Mouse (Mus musculus): ENCODE measurements at regions not wholly inside any gene's neighbourhood (a gene's known extent, or its start where the extent isn't known, plus 50 kb on each side); places are given as distances from the start of the nearest gene placed in this dataset.

- DNase-seq (ENCODE audit: low read depth) = peak; percentile 7
Observed at GRCm38 (mm10) chr14:17347286-17347685, 312.8 kb upstream of the Thrb start.

- DNase-seq (ENCODE audit: low read depth) = no peak
Observed at GRCm38 (mm10) chr14:17352324-17353037, 307.6 kb upstream of the Thrb start.

- no peak for DNase-seq (ENCODE audit: low read depth)
Observed at GRCm38 (mm10) chr14:17361910-17362309, 298.2 kb upstream of the Thrb start.

GRCm38 (mm10) chr14:17402751-17403479, 257.1 kb upstream of the Thrb start:
- peak; percentile 67 for DNase-seq (ENCODE audit: low read depth)

GRCm38 (mm10) chr14:17405551-17406336, 254.3 kb upstream of the Thrb start:
- DNase-seq (ENCODE audit: low read depth) = peak; percentile 64

GRCm38 (mm10) chr14:17406879-17407278, 253.2 kb upstream of the Thrb start:
- DNase-seq (ENCODE audit: low read depth) = no peak

GRCm38 (mm10) chr14:17408343-17408742, 251.7 kb upstream of the Thrb start:
- DNase-seq (ENCODE audit: low read depth) = no peak

GRCm38 (mm10) chr14:17408813-17409212, 251.2 kb upstream of the Thrb start:
- DNase-seq (ENCODE audit: low read depth) = no peak

- DNase-seq (ENCODE audit: low read depth) = no peak
Observed at GRCm38 (mm10) chr14:17409497-17409896, 250.6 kb upstream of the Thrb start.

- no peak for DNase-seq (ENCODE audit: low read depth)
Observed at GRCm38 (mm10) chr14:17410752-17411151, 249.3 kb upstream of the Thrb start.

- DNase-seq (ENCODE audit: low read depth) = no peak
Observed at GRCm38 (mm10) chr14:17411299-17411698, 248.8 kb upstream of the Thrb start.

GRCm38 (mm10) chr14:17414246-17414888, 245.7 kb upstream of the Thrb start:
- DNase-seq (ENCODE audit: low read depth) = no peak

- DNase-seq (ENCODE audit: low read depth) = no peak
Observed at GRCm38 (mm10) chr14:17427751-17428150, 232.3 kb upstream of the Thrb start.

GRCm38 (mm10) chr14:17429157-17429556, 230.9 kb upstream of the Thrb start:
- no peak for DNase-seq (ENCODE audit: low read depth)

GRCm38 (mm10) chr14:17433346-17433745, 226.7 kb upstream of the Thrb start:
- DNase-seq (ENCODE audit: low read depth) = no peak

- DNase-seq (ENCODE audit: low read depth) = no peak
Observed at GRCm38 (mm10) chr14:17457946-17458345, 202.1 kb upstream of the Thrb start.

- DNase-seq (ENCODE audit: low read depth) = no peak
Observed at GRCm38 (mm10) chr14:17478963-17479362, 181.1 kb upstream of the Thrb start.

GRCm38 (mm10) chr14:17484866-17485265, 175.2 kb upstream of the Thrb start:
- no peak for DNase-seq (ENCODE audit: low read depth)

GRCm38 (mm10) chr14:17513756-17514155, 146.3 kb upstream of the Thrb start:
- no peak for DNase-seq (ENCODE audit: low read depth)

- DNase-seq (ENCODE audit: low read depth) = no peak
Observed at GRCm38 (mm10) chr14:17522696-17523095, 137.4 kb upstream of the Thrb start.

- no peak for DNase-seq (ENCODE audit: low read depth)
Observed at GRCm38 (mm10) chr14:17523916-17524315, 136.1 kb upstream of the Thrb start.

- DNase-seq (ENCODE audit: low read depth) = no peak
Observed at GRCm38 (mm10) chr14:17539322-17539721, 120.7 kb upstream of the Thrb start.

Measured in NIH3T3 (cell line).